Mouse (Mus musculus) frontal cortex, postnatal 36 days (tissue): ENCODE measurements at regions not wholly inside any gene's neighbourhood (a gene's known extent, or its start where the extent isn't known, plus 50 kb on each side); places are given as distances from the start of the nearest gene placed in this dataset.
"Not testable (repeated sequence)": the region's sequence is repeated elsewhere in the genome, so short reads cannot be mapped to it uniquely, and the experiment has no call there.

Experiments used
- DNase-seq, 2 experiments: peaks; one replicate each; pipeline ENCODE4 v3.0.0; 2022; ENCODE audit warnings: low spot score in 2 of 2

GRCm38 (mm10) chr15:5625367-5625766 is 381.4 kb upstream of the Ptger4 start:
- DNase-seq: no peak

GRCm38 (mm10) chr15:5646673-5647072 is 402.7 kb upstream of the Ptger4 start:
- DNase-seq: no peak

- no peak for DNase-seq
Observed at GRCm38 (mm10) chr15:5658796-5659195, 414.8 kb upstream of the Ptger4 start.

GRCm38 (mm10) chr15:5660819-5661218 is 416.8 kb upstream of the Ptger4 start:
- DNase-seq: peak in 1 of 2 experiments; percentile 5

GRCm38 (mm10) chr15:5671781-5672180 is 427.8 kb upstream of the Ptger4 start:
- DNase-seq: no peak

GRCm38 (mm10) chr15:5676704-5677103 is 432.7 kb upstream of the Ptger4 start:
- DNase-seq: no peak

- no peak for DNase-seq
Observed at GRCm38 (mm10) chr15:5693810-5694209, 449.8 kb upstream of the Ptger4 start.

- no peak for DNase-seq
Observed at GRCm38 (mm10) chr15:5695015-5695414, 451.0 kb upstream of the Ptger4 start.

GRCm38 (mm10) chr15:5708454-5708853 is 464.5 kb upstream of the Ptger4 start:
- no peak for DNase-seq

- DNase-seq: no peak
Observed at GRCm38 (mm10) chr15:5740658-5741057, 496.7 kb upstream of the Ptger4 start.

- DNase-seq: no peak
Observed at GRCm38 (mm10) chr15:5743893-5744292, 499.9 kb upstream of the Ptger4 start.

- DNase-seq: no peak
Observed at GRCm38 (mm10) chr15:5758690-5759089, 514.7 kb upstream of the Ptger4 start.

GRCm38 (mm10) chr15:5762216-5762615 is 518.2 kb upstream of the Ptger4 start:
- no peak for DNase-seq

GRCm38 (mm10) chr15:5777074-5777473 is 522.5 kb upstream of the Dab2 start:
- no peak for DNase-seq

GRCm38 (mm10) chr15:5799917-5800316 is 499.7 kb upstream of the Dab2 start:
- DNase-seq: no peak

GRCm38 (mm10) chr15:5811154-5811732 is 488.3 kb upstream of the Dab2 start:
- DNase-seq: no peak

GRCm38 (mm10) chr15:5811958-5812357 is 487.6 kb upstream of the Dab2 start:
- DNase-seq: no peak

GRCm38 (mm10) chr15:5817901-5818576 is 481.5 kb upstream of the Dab2 start:
- no peak for DNase-seq

GRCm38 (mm10) chr15:5839963-5840362 is 459.6 kb upstream of the Dab2 start:
- DNase-seq: no peak

- not testable (repeated sequence) for DNase-seq
Observed at GRCm38 (mm10) chr15:5841369-5842149, 458.0 kb upstream of the Dab2 start.

GRCm38 (mm10) chr15:5846571-5846970 is 453.0 kb upstream of the Dab2 start:
- DNase-seq: no peak

- DNase-seq: no peak
Observed at GRCm38 (mm10) chr15:5847413-5848100, 452.0 kb upstream of the Dab2 start.
